ENCODE assay signal across 8 mouse cellular contexts in genomic region chr1:152090564-152091545, GRCm38 (mm10). TPM values are rescaled to one million over a fixed set of nuclear protein-coding genes. Genes with fewer than 3 reads are reported as not detected.
DNase-seq lines count a peak whose midpoint lies in the region; ATAC-seq and TF ChIP-seq lines count a peak whose summit lies in the region.

No protein-coding gene starts in this region.

- H3K4me2 ChIP-seq in forebrain, embryonic 13.5 days = peak overlapping the region; percentile 81
- peak overlapping the region; percentile 98 for H3K4me2 ChIP-seq in lung, postnatal 0 days (replicated peaks; ENCODE audit: low read depth, low read length)

- TF ChIP-seq EP300 in lung, postnatal 0 days (IDR thresholded peaks at IDR 0.05) = no peak

- H3K9ac ChIP-seq in forebrain, embryonic 13.5 days = peak overlapping the region; percentile 97
- H3K9ac ChIP-seq in lung, postnatal 0 days (replicated peaks; ENCODE audit: low read depth) = peak overlapping the region; percentile 45; the same call in 1 of the 2 replicates

- H3K36me3 ChIP-seq in forebrain, embryonic 13.5 days (ENCODE audit: poor library complexity, severe bottlenecking) = no peaks in the 10 kb centered on the region
- no peaks in the 10 kb centered on the region for H3K36me3 ChIP-seq in lung, postnatal 0 days (ENCODE audit: insufficient read depth, low read length)

- H3K4me1 ChIP-seq in forebrain, embryonic 13.5 days = peaks cover 41% of the 10 kb centered on the region
- H3K4me1 ChIP-seq in lung, postnatal 0 days (ENCODE audit: insufficient read depth, low read depth, low read length) = 0 out of 2 replicates have a peak, but pooled peaks cover 5% of the 10 kb centered on the region

- ATAC-seq in forebrain, embryonic 13.5 days = peak; percentile 70
- peak; percentile 51 for ATAC-seq in lung, postnatal 0 days

- WGBS in forebrain, embryonic 13.5 days = under 1% methylated on average over 36 of the region's 36 CpGs
- 5% methylated on average over 33 of the region's 36 CpGs for WGBS in lung, postnatal 0 days

- intact Hi-C loops in heart, postnatal 25 days (cut with DNase I) = loop anchor here (5.0 kb wide), 2 partner anchors 36 to 269 kb away; no protein-coding TSS in a partner anchor

- no peak; the same call in 1 of the 2 replicates for TF ChIP-seq CTCF in lung, postnatal 0 days (IDR thresholded peaks at IDR 0.05)

- peak; percentile 53 for DNase-seq in NIH3T3 (ENCODE audit: low read depth)
- peak; percentile 85 for DNase-seq in brain, adult 2 months (ENCODE audit: low read depth, low spot score)
- peak; percentile 34 for DNase-seq in heart, postnatal 25 days (ENCODE audit: low spot score)
- DNase-seq in layer of hippocampus, adult 9-11 months = peak; percentile 48
- peak; percentile 43 for DNase-seq in lung, postnatal 0 days (ENCODE audit: low spot score)
- DNase-seq in retina, embryonic 14.5 days (ENCODE audit: low spot score) = peak; percentile 66
- no peak for DNase-seq in natural killer cell, adult 2 months (ENCODE audit: low spot score in 2 of 2)

- H3K27ac ChIP-seq in forebrain, embryonic 13.5 days = peak overlapping the region; percentile 96
- H3K27ac ChIP-seq in lung, postnatal 0 days (ENCODE audit: low read length) = peak overlapping the region; percentile 76

- H3K27me3 ChIP-seq in forebrain, embryonic 13.5 days = no peaks in the 10 kb centered on the region
- no peaks in the 10 kb centered on the region for H3K27me3 ChIP-seq in lung, postnatal 0 days (replicated peaks; ENCODE audit: insufficient read depth, low read length)

- peak overlapping the region; percentile 87 for H3K4me3 ChIP-seq in forebrain, embryonic 13.5 days
- peak overlapping the region; percentile 63 for H3K4me3 ChIP-seq in lung, postnatal 0 days (ENCODE audit: low read depth, low read length)

- no peaks in the 10 kb centered on the region for H3K9me3 ChIP-seq in forebrain, embryonic 13.5 days (replicated peaks)
- no peaks in the 10 kb centered on the region for H3K9me3 ChIP-seq in lung, postnatal 0 days (ENCODE audit: low read length)

RNA-seq across cellular contexts. Expression of gene 1700025G04Rik, which starts 0.9 kb away (rescaled TPM):
- 29.1 and 31.5 TPM in 2 replicates for polyA plus RNA-seq in forebrain, embryonic 13.5 days (2015; fragmentation: Nextera tagmentation; extraction: Ambion mirVana)
- 10 to 100 TPM; 39.7 to 43.3 TPM for total RNA-seq in heart, postnatal 25 days (2021)
- 14.1 and 16.6 TPM in 2 replicates for polyA plus RNA-seq in lung, postnatal 0 days (2015; fragmentation: Nextera tagmentation; extraction: Ambion mirVana)

Comparison
In these comparisons a context has a peak if more than half of its experiments do, and no peak if none do; other contexts are left out.
1. DNase-seq: peak in NIH3T3 (single experiment), brain, adult 2 months (single experiment), heart, postnatal 25 days (single experiment), layer of hippocampus, adult 9-11 months (single experiment), lung, postnatal 0 days (single experiment) and retina, embryonic 14.5 days (single experiment); none in natural killer cell, adult 2 months (0 of 2).